Mouse (Mus musculus): ENCODE results near the gene Cdon. TPM values are rescaled to one million over a fixed set of nuclear protein-coding genes. Genes with fewer than 3 reads are reported as not detected.

Cdon gene
- polyA plus RNA-seq, 1 experiment = 13.2 TPM

- H3K4me1 ChIP-seq (ENCODE audit: control insufficient read depth, insufficient read depth, low read length) = peaks cover 2% of the 10 kb centered on the region; the same call in 1 of the 2 replicates
- no peak for DNase-seq
- H3K4me3 ChIP-seq (replicated peaks; ENCODE audit: insufficient read depth, low read depth, low read length) = no peak overlapping the region
- no peaks in the 10 kb centered on the region; the same call in 1 of the 2 replicates for H3K27me3 ChIP-seq (ENCODE audit: control insufficient read depth, insufficient read depth, low read length)
- TF ChIP-seq CTCF (IDR thresholded peaks at IDR 0.05; ENCODE audit: borderline replicate concordance, insufficient read depth, low read depth, low read length) (no peak), POLR2A (IDR thresholded peaks at IDR 0.05; ENCODE audit: borderline replicate concordance, insufficient read depth, low read length) (no peak)
- 77% methylated on average over 8 of the region's 8 CpGs for whole genome bisulfite sequencing
- H3K27ac ChIP-seq (ENCODE audit: insufficient read depth, low read length) = no peak overlapping the region
Measured at GRCm38 (mm10) chr9:35467264-35467817, 46.4 kb downstream of the Cdon start.

- TF ChIP-seq CTCF (IDR thresholded peaks at IDR 0.05; ENCODE audit: borderline replicate concordance, insufficient read depth, low read depth, low read length) (no peak), POLR2A (IDR thresholded peaks at IDR 0.05; ENCODE audit: borderline replicate concordance, insufficient read depth, low read length) (no peak)
- Histone ChIP-seq H3K4me3 (replicated peaks; ENCODE audit: insufficient read depth, low read depth, low read length) (no peak overlapping the region), H3K27ac (ENCODE audit: insufficient read depth, low read length) (no peak overlapping the region), H3K27me3 (ENCODE audit: control insufficient read depth, insufficient read depth, low read length) (no peaks in the 10 kb centered on the region; the same call in 1 of the 2 replicates), H3K4me1 (ENCODE audit: control insufficient read depth, insufficient read depth, low read length) (peaks cover 2% of the 10 kb centered on the region; the same call in 1 of the 2 replicates)
- no peak for DNase-seq
Measured at GRCm38 (mm10) chr9:35468913-35469312, 48.0 kb downstream of the Cdon start.

GRCm38 (mm10) chr9:35474104-35474724, 53.3 kb downstream of the Cdon start:
- 78% methylated on average over 10 of the region's 10 CpGs for WGBS
- TF ChIP-seq POLR2A (IDR thresholded peaks at IDR 0.05; ENCODE audit: borderline replicate concordance, insufficient read depth, low read length) (no peak), CTCF (IDR thresholded peaks at IDR 0.05; ENCODE audit: borderline replicate concordance, insufficient read depth, low read depth, low read length) (no peak)
- H3K27ac ChIP-seq (ENCODE audit: insufficient read depth, low read length) = no peak overlapping the region
- H3K4me3 ChIP-seq (replicated peaks; ENCODE audit: insufficient read depth, low read depth, low read length) = no peak overlapping the region
- H3K4me1 ChIP-seq (ENCODE audit: control insufficient read depth, insufficient read depth, low read length) = no peaks in the 10 kb centered on the region
- no peaks in the 10 kb centered on the region for H3K27me3 ChIP-seq (ENCODE audit: control insufficient read depth, insufficient read depth, low read length)
- DNase-seq = no peak

GRCm38 (mm10) chr9:35475394-35475793, 54.5 kb downstream of the Cdon start:
- TF ChIP-seq CTCF (IDR thresholded peaks at IDR 0.05; ENCODE audit: borderline replicate concordance, insufficient read depth, low read depth, low read length) (no peak), POLR2A (IDR thresholded peaks at IDR 0.05; ENCODE audit: borderline replicate concordance, insufficient read depth, low read length) (no peak)
- H3K4me3 ChIP-seq (replicated peaks; ENCODE audit: insufficient read depth, low read depth, low read length) = no peak overlapping the region
- H3K4me1 ChIP-seq (ENCODE audit: control insufficient read depth, insufficient read depth, low read length) = no peaks in the 10 kb centered on the region
- H3K27ac ChIP-seq (ENCODE audit: insufficient read depth, low read length) = no peak overlapping the region
- H3K27me3 ChIP-seq (ENCODE audit: control insufficient read depth, insufficient read depth, low read length) = no peaks in the 10 kb centered on the region
- WGBS = 88% methylated on average over 7 of the region's 7 CpGs
- DNase-seq = no peak

GRCm38 (mm10) chr9:35479456-35479855, 58.5 kb downstream of the Cdon start:
- H3K4me3 ChIP-seq (replicated peaks; ENCODE audit: insufficient read depth, low read depth, low read length) = no peak overlapping the region
- no peaks in the 10 kb centered on the region for H3K27me3 ChIP-seq (ENCODE audit: control insufficient read depth, insufficient read depth, low read length)
- 84% methylated on average over 6 of the region's 6 CpGs for WGBS
- TF ChIP-seq POLR2A (IDR thresholded peaks at IDR 0.05; ENCODE audit: borderline replicate concordance, insufficient read depth, low read length) (no peak), CTCF (IDR thresholded peaks at IDR 0.05; ENCODE audit: borderline replicate concordance, insufficient read depth, low read depth, low read length) (no peak)
- DNase-seq = no peak
- no peak overlapping the region for H3K27ac ChIP-seq (ENCODE audit: insufficient read depth, low read length)
- H3K4me1 ChIP-seq (ENCODE audit: control insufficient read depth, insufficient read depth, low read length) = no peaks in the 10 kb centered on the region

GRCm38 (mm10) chr9:35482014-35482898, 61.3 kb downstream of the Cdon start:
- Histone ChIP-seq H3K27ac (ENCODE audit: insufficient read depth, low read length) (no peak overlapping the region), H3K27me3 (ENCODE audit: control insufficient read depth, insufficient read depth, low read length) (no peaks in the 10 kb centered on the region), H3K4me1 (ENCODE audit: control insufficient read depth, insufficient read depth, low read length) (no peaks in the 10 kb centered on the region), H3K4me3 (replicated peaks; ENCODE audit: insufficient read depth, low read depth, low read length) (no peak overlapping the region)
- DNase-seq = no peak
- TF ChIP-seq POLR2A (IDR thresholded peaks at IDR 0.05; ENCODE audit: borderline replicate concordance, insufficient read depth, low read length) (no peak), CTCF (IDR thresholded peaks at IDR 0.05; ENCODE audit: borderline replicate concordance, insufficient read depth, low read depth, low read length) (no peak)
- WGBS = 43% methylated on average over 13 of the region's 13 CpGs

- no peaks in the 10 kb centered on the region for H3K27me3 ChIP-seq (ENCODE audit: control insufficient read depth, insufficient read depth, low read length)
- H3K27ac ChIP-seq (ENCODE audit: insufficient read depth, low read length) = no peak overlapping the region
- H3K4me3 ChIP-seq (replicated peaks; ENCODE audit: insufficient read depth, low read depth, low read length) = no peak overlapping the region
- H3K4me1 ChIP-seq (ENCODE audit: control insufficient read depth, insufficient read depth, low read length) = no peaks in the 10 kb centered on the region
- no peak for TF ChIP-seq POLR2A (IDR thresholded peaks at IDR 0.05; ENCODE audit: borderline replicate concordance, insufficient read depth, low read length)
- TF ChIP-seq CTCF (IDR thresholded peaks at IDR 0.05; ENCODE audit: borderline replicate concordance, insufficient read depth, low read depth, low read length) = no peak
- WGBS = 93% methylated on average over 3 of the region's 3 CpGs
- DNase-seq = no peak
Measured at GRCm38 (mm10) chr9:35483949-35484348, 63.0 kb downstream of the Cdon start.

Measured in cerebellum, adult 2 months (tissue).